Mouse (Mus musculus) embryonic fibroblast, embryonic 13.5 days (primary cell): ENCODE results near the gene Dgki.

ENCODE experiments used
- CTCF ChIP-seq: IDR thresholded peaks from 2 replicates; pipeline ENCODE4 v1.5.1; 2011; ENCODE audit warnings: mild to moderate bottlenecking, control low read depth, low read length, moderate library complexity, borderline replicate concordance; ENCODE audit not compliant: insufficient read depth
- POLR2A ChIP-seq: IDR thresholded peaks from 2 replicates; pipeline ENCODE4 v1.6.1; 2011; ENCODE audit warnings: low read depth, mild to moderate bottlenecking, control low read depth, low read length, moderate library complexity

DNA sequence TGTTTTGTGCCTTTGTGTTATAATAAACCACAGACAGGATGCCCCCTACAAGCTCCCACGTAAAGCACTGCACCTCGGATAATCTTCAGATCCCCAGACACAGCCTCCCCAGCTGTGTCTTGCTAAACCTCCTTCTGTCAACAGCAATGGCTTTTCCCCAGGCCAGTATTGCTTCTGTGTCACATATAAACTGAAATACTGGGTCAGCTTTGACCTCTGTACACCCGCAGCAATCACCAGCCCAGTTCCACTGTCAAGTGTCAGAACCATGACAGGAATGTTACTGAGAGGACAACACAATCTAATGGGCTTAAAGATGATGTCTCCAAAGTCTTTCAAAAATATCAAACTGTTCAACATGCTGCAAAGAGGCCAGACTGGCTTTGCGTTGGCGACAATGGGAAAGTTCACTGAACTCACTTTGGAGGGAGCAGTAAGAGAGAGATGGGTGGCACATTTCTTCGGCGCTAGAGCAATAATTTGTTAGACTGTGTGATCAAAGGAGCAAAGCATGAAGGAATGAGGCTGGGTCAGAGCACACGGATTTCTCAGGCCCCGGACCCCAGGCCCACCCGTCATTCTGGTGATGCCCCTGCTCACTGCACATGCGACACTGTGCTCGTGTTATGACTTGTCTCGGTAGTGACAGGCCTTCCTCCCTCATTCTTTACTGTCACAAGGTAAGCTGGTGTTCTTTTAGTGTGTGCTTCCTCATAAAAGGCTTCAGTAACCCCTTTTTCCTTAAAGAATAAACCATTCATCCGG lies 230.0 kb downstream of the Dgki start:
- TF ChIP-seq CTCF (no peak), POLR2A (no peak)
